Mouse (Mus musculus) heart, adult 2 months (tissue): ENCODE data around the gene Bard1. TPM values are rescaled to one million over a fixed set of nuclear protein-coding genes. Genes with fewer than 3 reads are reported as not detected.
A peak's percentile ranks its signal among the peaks of the same experiment; 100 is the strongest.

ENCODE experiments used
- DNase-seq, 2 experiments: peaks; one replicate each; pipeline ENCODE4 v3.0.0; 2021
- H3K27ac ChIP-seq: fragments of 200-600 bp; 2 replicates; pipeline ENCODE4 v1.8.1; 2022
- H3K27me3 ChIP-seq: fragments of 200-500 bp; 2 replicates; pipeline ENCODE4 v1.6.1; 2012; ENCODE audit warnings: mild to moderate bottlenecking, low read length, inconsistent platforms, mixed read lengths; ENCODE audit not compliant: control insufficient read depth, insufficient read depth
- H3K36me3 ChIP-seq: fragments of 200-500 bp; 2 replicates; pipeline ENCODE4 v1.6.1; 2012; ENCODE audit warnings: low read length, inconsistent platforms; ENCODE audit not compliant: control insufficient read depth, insufficient read depth
- H3K4me1 ChIP-seq: fragments of 200-500 bp; 2 replicates; pipeline ENCODE4 v1.6.1; 2011; ENCODE audit warnings: low read length; ENCODE audit not compliant: control insufficient read depth, insufficient read depth
- H3K4me3 ChIP-seq: fragments of 200-600 bp; 2 replicates; pipeline ENCODE4 v1.8.1; 2022
- H3K79me2 ChIP-seq: fragments of 200-500 bp; replicated peaks from 2 replicates; pipeline ENCODE4 v1.6.1; 2012; ENCODE audit warnings: mild to moderate bottlenecking, inconsistent platforms, low read length, moderate library complexity, mixed read lengths; ENCODE audit not compliant: control insufficient read depth, insufficient read depth
- H3K9ac ChIP-seq: fragments of 200-500 bp; 2 replicates; pipeline ENCODE4 v1.6.1; 2012; ENCODE audit warnings: low read depth, mild to moderate bottlenecking, control low read depth, inconsistent platforms, low read length, mixed read lengths
- CTCF ChIP-seq: fragments of 200-600 bp; IDR thresholded peaks from 2 replicates; pipeline ENCODE4 v1.8.1; 2022; ENCODE audit warnings: antibody characterized with exemption, mild to moderate bottlenecking, moderate library complexity
- EP300 ChIP-seq: fragments of 200-500 bp; IDR thresholded peaks from 2 replicates; pipeline ENCODE4 v1.6.1; 2011; ENCODE audit warnings: low read depth, low read length, control low read depth; ENCODE audit not compliant: insufficient read depth
- POLR2A ChIP-seq: fragments of 200-500 bp; IDR thresholded peaks from 2 replicates; pipeline ENCODE4 v1.6.1; 2011; ENCODE audit warnings: mild to moderate bottlenecking, low read depth, low read length, control low read depth; ENCODE audit not compliant: insufficient read depth
- WGBS: fragments of 180-500 bp; shearing (Covaris S2); methylation state at CpG from one replicate; pipeline ENCODE4 v1.1.7; 2018; 5-methylcytosine and 5-hydroxymethylcytosine counted together
- intact Hi-C: fragments of 180-260 bp; cut with DNase I; formaldehyde crosslinking; loops from one replicate; pipeline ENCODE4 v1.15.1; 2025
- polyA plus RNA-seq: library from polyadenylated mRNA; depleted of rRNA; stranded (reverse); fragments of >200 nt; gene quantifications from 2 replicates; pipeline ENCODE4 v1.2.3, GENCODE M21; 2012
- total RNA-seq, 2 experiments: library from RNA; stranded (reverse); gene quantifications; 2 replicates each; pipeline ENCODE4 v1.2.3; 2021

Gene Bard1
- total and polyA plus RNA-seq, 3 experiments, result 0.18 to 0.70 (median 0.60) TPM

DNA sequence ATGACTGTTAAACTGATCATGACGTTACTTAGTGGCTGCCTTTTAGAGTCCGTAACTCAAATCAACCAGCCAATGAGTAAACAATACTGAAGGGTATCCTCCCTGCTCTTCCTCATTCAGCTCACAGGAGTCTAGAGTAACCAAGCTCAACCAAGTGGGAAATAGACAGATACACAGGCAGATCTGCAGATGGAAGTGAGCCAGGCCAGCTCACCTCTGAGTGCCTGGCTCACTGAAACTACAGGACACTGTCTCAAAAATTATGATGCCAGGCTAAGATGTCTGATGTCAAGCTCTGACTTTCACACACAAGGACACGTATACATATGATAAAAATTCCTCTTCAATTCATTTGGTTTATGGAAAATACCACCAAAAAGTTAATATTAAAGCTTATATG lies 59.0 kb downstream of the Bard1 start:
- intact Hi-C loops, result no loop called here
- no peaks in the 10 kb centered on the region for H3K79me2 ChIP-seq
- H3K4me3 ChIP-seq, result no peak overlapping the region
- TF ChIP-seq EP300, result no peak
- TF ChIP-seq CTCF, result no peak
- no peak for TF ChIP-seq POLR2A
- no peaks in the 10 kb centered on the region for H3K27me3 ChIP-seq
- no peaks in the 10 kb centered on the region for H3K4me1 ChIP-seq
- H3K36me3 ChIP-seq, result no peaks in the 10 kb centered on the region
- H3K27ac ChIP-seq, result no peak overlapping the region
- no peak overlapping the region for H3K9ac ChIP-seq
- DNase-seq, result no peak
- 96% methylated on average over 3 of the region's 3 CpGs for WGBS

DNA sequence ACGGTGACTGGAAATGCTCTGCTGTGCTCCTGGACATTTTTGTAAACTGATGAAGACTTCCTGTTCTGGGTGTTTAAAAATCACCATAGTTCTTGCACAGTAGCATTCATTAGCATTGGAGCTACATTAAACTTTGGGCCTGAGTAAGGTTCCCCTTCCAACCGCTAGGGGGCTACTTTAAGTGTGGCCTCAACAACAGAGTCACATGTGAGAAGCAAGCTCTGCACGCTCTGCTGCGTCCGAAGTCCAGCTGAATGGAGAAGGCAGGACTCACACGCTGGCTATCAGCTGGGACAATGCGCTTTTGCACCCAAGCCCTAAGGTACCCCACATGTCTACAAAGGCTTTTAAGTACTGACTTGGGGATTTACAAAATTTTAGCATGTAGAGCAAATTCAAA lies 65.9 kb downstream of the Bard1 start:
- H3K79me2 ChIP-seq, result no peaks in the 10 kb centered on the region

DNA sequence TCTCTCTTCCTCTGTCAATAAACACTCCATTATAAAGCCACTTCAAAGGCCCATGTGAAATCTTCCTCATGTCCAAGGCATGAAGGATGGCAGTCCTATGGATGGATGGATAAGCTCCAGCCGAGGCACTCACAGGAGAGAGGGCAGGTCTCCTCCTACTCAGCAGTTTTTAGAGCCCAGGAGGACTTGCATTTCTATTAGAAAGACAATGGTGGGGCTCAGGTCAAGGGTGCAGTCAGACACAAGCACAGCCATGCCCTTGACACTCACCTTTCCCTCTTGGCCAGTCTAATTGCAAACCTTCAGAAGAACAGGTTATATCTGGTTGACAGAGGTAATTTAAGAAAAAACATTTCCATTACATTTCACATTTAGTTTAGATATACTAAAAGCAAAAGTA lies 67.4 kb downstream of the Bard1 start:
- Histone ChIP-seq H3K27me3 (no peaks in the 10 kb centered on the region), H3K4me3 (no peak overlapping the region), H3K36me3 (no peaks in the 10 kb centered on the region), H3K79me2 (no peaks in the 10 kb centered on the region), H3K4me1 (no peaks in the 10 kb centered on the region), H3K27ac (no peak overlapping the region), H3K9ac (no peak overlapping the region)
- no peak for DNase-seq
- WGBS, result 74% methylated on average over 1 of the region's 1 CpGs
- intact Hi-C loops, result no loop called here
- TF ChIP-seq POLR2A (no peak), EP300 (no peak), CTCF (no peak)

More for the DNA sequence above, 65.9 kb downstream of the Bard1 start:
- TF ChIP-seq POLR2A (no peak), CTCF (peak; percentile 50)
- Histone ChIP-seq H3K27me3 (no peaks in the 10 kb centered on the region), H3K36me3 (no peaks in the 10 kb centered on the region), H3K4me1 (no peaks in the 10 kb centered on the region), H3K4me3 (no peak overlapping the region), H3K27ac (no peak overlapping the region), H3K9ac (no peak overlapping the region)
- no peak for DNase-seq
- intact Hi-C loops, result no loop called here
- WGBS, result 76% methylated on average over 7 of the region's 7 CpGs

- intact Hi-C loops, result no loop called here
- no peaks in the 10 kb centered on the region for H3K36me3 ChIP-seq
- H3K4me3 ChIP-seq, result no peak overlapping the region
- H3K27me3 ChIP-seq, result no peaks in the 10 kb centered on the region
- no peak overlapping the region for H3K9ac ChIP-seq
- no peak overlapping the region for H3K27ac ChIP-seq
- no peaks in the 10 kb centered on the region for H3K4me1 ChIP-seq
- 77% methylated on average over 5 of the region's 5 CpGs for WGBS
- no peak for DNase-seq
- H3K79me2 ChIP-seq, result no peaks in the 10 kb centered on the region
- no peak for TF ChIP-seq CTCF
- TF ChIP-seq EP300, result no peak
- no peak for TF ChIP-seq POLR2A
Measured at GRCm38 (mm10) chr1:71022766-71023165, 80.2 kb downstream of the Bard1 start.

- H3K79me2 ChIP-seq, result no peaks in the 10 kb centered on the region
- no peaks in the 10 kb centered on the region for H3K4me1 ChIP-seq
- H3K36me3 ChIP-seq, result no peaks in the 10 kb centered on the region
- H3K27ac ChIP-seq, result no peak overlapping the region
- TF ChIP-seq CTCF (no peak), POLR2A (no peak), EP300 (no peak)
- intact Hi-C loops, result no loop called here
- DNase-seq, result no peak
- no peak overlapping the region for H3K4me3 ChIP-seq
- H3K27me3 ChIP-seq, result no peaks in the 10 kb centered on the region
- H3K9ac ChIP-seq, result no peak overlapping the region
Measured at GRCm38 (mm10) chr1:71014345-71014744, 88.6 kb downstream of the Bard1 start.

DNA sequence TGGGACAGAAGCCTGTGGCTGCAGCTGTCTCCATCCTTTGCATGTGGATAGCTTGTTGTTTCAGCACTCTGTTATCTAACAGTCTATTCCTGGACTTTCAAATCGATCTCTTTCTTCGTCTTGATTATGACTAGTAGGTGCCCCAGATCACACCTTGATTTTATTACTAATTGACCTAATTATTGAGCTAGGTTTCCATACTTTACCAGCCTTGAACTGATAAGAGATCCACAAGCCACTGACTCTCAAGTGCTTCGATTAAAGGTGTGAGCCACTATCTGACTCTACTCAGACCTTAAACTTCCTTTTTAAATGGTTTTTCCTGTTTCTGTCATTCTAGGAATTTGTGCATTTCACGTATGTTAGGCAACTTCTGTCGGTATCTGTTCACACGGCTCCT lies 96.9 kb downstream of the Bard1 start:
- Histone ChIP-seq H3K4me3 (no peak overlapping the region), H3K27ac (no peak overlapping the region), H3K4me1 (no peaks in the 10 kb centered on the region), H3K36me3 (no peaks in the 10 kb centered on the region), H3K79me2 (no peaks in the 10 kb centered on the region), H3K27me3 (no peaks in the 10 kb centered on the region), H3K9ac (no peak overlapping the region)
- DNase-seq, result no peak
- WGBS, result 40% methylated on average over 6 of the region's 6 CpGs
- intact Hi-C loops, result no loop called here
- no peak for TF ChIP-seq CTCF
- no peak for TF ChIP-seq POLR2A
- TF ChIP-seq EP300, result no peak

DNA sequence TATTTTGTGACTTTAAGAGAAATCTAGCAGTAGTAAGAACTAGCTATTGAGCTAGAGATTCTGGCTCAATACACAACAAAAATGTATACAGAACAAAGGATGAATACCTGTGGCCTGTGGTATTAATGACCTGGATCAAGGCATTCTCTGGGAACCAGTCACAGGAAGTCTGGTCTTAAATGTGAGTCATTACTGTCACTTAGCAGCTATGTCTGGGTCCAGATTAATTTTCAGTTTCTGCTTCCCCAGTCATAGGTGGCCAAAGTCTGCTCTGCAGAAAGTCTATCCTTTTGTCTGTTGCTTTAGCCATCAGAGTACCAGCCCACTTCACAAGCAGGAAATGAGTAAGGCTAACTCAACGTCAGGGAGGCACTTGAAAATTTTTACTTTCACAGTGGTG lies 98.8 kb downstream of the Bard1 start:
- intact Hi-C loops, result no loop called here
- H3K79me2 ChIP-seq, result no peaks in the 10 kb centered on the region
- 18% methylated on average over 1 of the region's 1 CpGs for WGBS
- DNase-seq, result no peak
- H3K36me3 ChIP-seq, result no peaks in the 10 kb centered on the region
- TF ChIP-seq EP300 (no peak), CTCF (no peak), POLR2A (no peak)
- H3K27ac ChIP-seq, result no peak overlapping the region
- H3K4me1 ChIP-seq, result no peaks in the 10 kb centered on the region
- no peak overlapping the region for H3K9ac ChIP-seq
- no peaks in the 10 kb centered on the region for H3K27me3 ChIP-seq
- no peak overlapping the region for H3K4me3 ChIP-seq
